Mouse (Mus musculus) left cerebral cortex, adult 2 months (tissue): Measurements from ENCODE around the gene Ccdc173. TPM values are rescaled to one million over a fixed set of nuclear protein-coding genes. Genes with fewer than 3 reads are reported as not detected.

Source experiments
- DNase-seq, 2 experiments: peaks; one replicate each; pipeline ENCODE4 v3.0.0; 2021 to 2022; ENCODE audit warnings: low spot score in 2 of 2, mixed read lengths in 1 of 2; ENCODE audit errors: extremely low spot score in 1 of 2
- H3K27ac ChIP-seq: fragments of 200-600 bp; 2 replicates; pipeline ENCODE4 v1.8.1; 2022
- H3K4me3 ChIP-seq: fragments of 200-600 bp; 2 replicates; pipeline ENCODE4 v1.8.1; 2022
- CTCF ChIP-seq: fragments of 200-600 bp; IDR thresholded peaks from 2 replicates; pipeline ENCODE4 v1.8.1; 2022; ENCODE audit warnings: antibody characterized with exemption, mild to moderate bottlenecking, moderate library complexity
- intact Hi-C: fragments of 180-260 bp; cut with DNase I; formaldehyde crosslinking; loops from one replicate; pipeline ENCODE4 v1.15.1; 2025
- total RNA-seq, 2 experiments: library from RNA; stranded (reverse); gene quantifications; 2 replicates each; pipeline ENCODE4 v1.2.3; 2021

Ccdc173 gene
- total RNA-seq, 2 experiments from 2014 or later = 2.8 to 3.3 TPM

DNA sequence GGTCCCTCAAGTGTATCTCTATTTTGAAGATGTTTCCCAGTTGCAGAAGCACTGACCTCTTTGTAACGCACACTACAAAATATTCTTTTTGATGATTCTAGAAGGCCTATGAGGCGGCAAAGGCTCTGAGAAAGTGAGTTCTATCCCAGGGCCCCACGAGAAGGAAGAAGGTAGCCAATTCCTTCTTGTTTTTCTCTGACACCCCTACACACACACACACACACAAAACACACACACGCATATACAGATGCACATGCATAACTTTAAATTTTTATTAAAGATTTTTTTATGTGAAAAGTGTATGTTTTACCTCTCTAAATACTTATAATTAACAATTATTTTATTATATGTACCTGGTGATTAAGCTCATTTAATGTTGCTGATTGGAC, 75.8 kb downstream of the Ccdc173 start:
- no peak for TF ChIP-seq CTCF
- no peak for DNase-seq
- Histone ChIP-seq H3K4me3 (peak overlapping the region; percentile 96), H3K27ac (no peak overlapping the region; the same call in 1 of the 2 replicates)
- intact Hi-C loops = no loop called here

GRCm38 (mm10) chr2:69712981-69713625, 76.3 kb downstream of the Ccdc173 start, which contains the start of gene Fastkd1:
TSS of gene Fastkd1 (minus strand) at chr2:69713516.
- Histone ChIP-seq H3K27ac (peak within 1 kb of the TSS; percentile 81), H3K4me3 (peak within 1 kb of the TSS; percentile 96)
- no peak for TF ChIP-seq CTCF
- peak; percentile 80 to 86 for DNase-seq
- intact Hi-C loops = no loop called here

- no peak overlapping the region; the same call in 1 of the 2 replicates for H3K27ac ChIP-seq
- no peak for DNase-seq
- intact Hi-C loops = no loop called here
- peak overlapping the region; percentile 96 for H3K4me3 ChIP-seq
- TF ChIP-seq CTCF = no peak
These were observed 77.2 kb downstream of the Ccdc173 start for GRCm38 (mm10) chr2:69712171-69712570.

Other genes with a start within 250 kb of the Ccdc173 start
- gene Lrp2, start 203.5 kb downstream of the Ccdc173 start, total RNA-seq = under 1 TPM; 0.07 TPM
- gene Bbs5, start 142.4 kb downstream of the Ccdc173 start, total RNA-seq = 10 to 100 TPM; 23.5 to 28.4 TPM
- under 1 TPM; 0.75 to 0.84 TPM for gene Klhl41, start 119.5 kb downstream of the Ccdc173 start, total RNA-seq
- 10 to 100 TPM; 15.5 to 16.3 TPM for gene Fastkd1, start 76.1 kb downstream of the Ccdc173 start, total RNA-seq
- gene Ppig, start 67.0 kb downstream of the Ccdc173 start, total RNA-seq = 10 to 100 TPM; 65.4 to 79.5 TPM
- gene Phospho2, start within 50 bp of the Ccdc173 start, total RNA-seq = 10 to 100 TPM; 23.3 to 25.1 TPM
- 10 to 100 TPM; 49.2 to 53.7 TPM for gene Klhl23, start 32.4 kb upstream of the Ccdc173 start, total RNA-seq
- 100 to 1,000 TPM; 108 to 115 TPM for gene Ssb, start 72.0 kb upstream of the Ccdc173 start, total RNA-seq
- gene Mettl5, start 96.0 kb upstream of the Ccdc173 start, total RNA-seq = 10 to 100 TPM; 13.5 to 15.2 TPM
- gene Ubr3, start 107.7 kb upstream of the Ccdc173 start, total RNA-seq = 100 to 1,000 TPM; 134 to 137 TPM
- gene Myo3b, start 249.6 kb upstream of the Ccdc173 start, total RNA-seq = under 1 TPM; 0.61 to 0.72 TPM